Mouse (Mus musculus) mature B cell (primary cell): ENCODE data around the gene Vmn1r112.
"Not testable (repeated sequence)": the region's sequence is repeated elsewhere in the genome, so short reads cannot be mapped to it uniquely, and the experiment has no call there.

Experiments used
- in situ Hi-C: fragments of 300-500 bp; cut with MboI; formaldehyde crosslinking; loops from 2 replicates; pipeline ENCODE4 v1.14.3; 2019

Gene Vmn1r112

GRCm38 (mm10) chr7:20770885-20771284, at the start of gene Vmn1r112:
Gene Vmn1r112 (plus strand): TSS chr7:20771185.
- in situ Hi-C loops = not testable (repeated sequence)

GRCm38 (mm10) chr7:20730524-20730923, 40.5 kb upstream of the Vmn1r112 start, which contains the start of gene Gm10668:
Gene Gm10668 (minus strand): TSS chr7:20730624.
- in situ Hi-C loops = not testable (repeated sequence)

- in situ Hi-C loops = not testable (repeated sequence)
Observed at GRCm38 (mm10) chr7:20786985-20787384, 16.0 kb downstream of the Vmn1r112 start, which contains the start of gene Vmn1r113. Gene Vmn1r113 (plus strand): TSS chr7:20787285.

- in situ Hi-C loops = not testable (repeated sequence)
Observed at GRCm38 (mm10) chr7:20812086-20812485, 41.1 kb downstream of the Vmn1r112 start, which contains the start of gene Vmn1r114. Gene Vmn1r114 (minus strand): TSS chr7:20812186.
